Mouse (Mus musculus) heart, embryonic 10.5 days (tissue): ENCODE results near the gene Scgb1c1. TPM values are rescaled to one million over a fixed set of nuclear protein-coding genes. Genes with fewer than 3 reads are reported as not detected.
"Not testable (repeated sequence)": the region's sequence is repeated elsewhere in the genome, so short reads cannot be mapped to it uniquely, and the experiment has no call there.

ENCODE experiments used
- DNase-seq: peaks from one replicate; pipeline ENCODE4 v3.0.0-alpha.2; 2017; ENCODE audit warnings: low spot score
- H3K27ac ChIP-seq: fragments of 300-500 bp; sonication (generic); 2 replicates; pipeline ENCODE4 v1.5.1; 2016; ENCODE audit warnings: mild to moderate bottlenecking
- H3K27me3 ChIP-seq: fragments of 300-500 bp; sonication (generic); 2 replicates; pipeline ENCODE4 v1.6.1; 2016; ENCODE audit warnings: mild to moderate bottlenecking; ENCODE audit not compliant: poor library complexity, insufficient read depth, severe bottlenecking
- H3K36me3 ChIP-seq: fragments of 300-500 bp; sonication (generic); 2 replicates; pipeline ENCODE4 v1.6.1; 2016; ENCODE audit warnings: mild to moderate bottlenecking, moderate library complexity
- H3K4me1 ChIP-seq: fragments of 300-500 bp; sonication (generic); 2 replicates; pipeline ENCODE4 v1.6.1; 2016; ENCODE audit warnings: mild to moderate bottlenecking
- H3K4me3 ChIP-seq: fragments of 300-500 bp; sonication (generic); 2 replicates; pipeline ENCODE4 v1.5.1; 2016; ENCODE audit warnings: mild to moderate bottlenecking, moderate library complexity
- H3K9me3 ChIP-seq: fragments of 300-500 bp; sonication (generic); 2 replicates; pipeline ENCODE4 v1.6.1; 2016; ENCODE audit warnings: mild to moderate bottlenecking, moderate library complexity
- whole genome bisulfite sequencing: fragments of 180-500 bp; shearing (Covaris S2); methylation state at CpG from one replicate; pipeline ENCODE4 v1.1.7; 2016; 5-methylcytosine and 5-hydroxymethylcytosine counted together
- polyA plus RNA-seq: library from polyadenylated mRNA; unstranded; fragments of >200 nt; fragmentation: Nextera tagmentation; extraction: Ambion mirVana; gene quantifications from 2 replicates; pipeline ENCODE4 v1.2.1, GENCODE M21; 2016

The Scgb1c1 gene
- polyA plus RNA-seq, 1 experiment from 2014 or later: not detected

DNA sequence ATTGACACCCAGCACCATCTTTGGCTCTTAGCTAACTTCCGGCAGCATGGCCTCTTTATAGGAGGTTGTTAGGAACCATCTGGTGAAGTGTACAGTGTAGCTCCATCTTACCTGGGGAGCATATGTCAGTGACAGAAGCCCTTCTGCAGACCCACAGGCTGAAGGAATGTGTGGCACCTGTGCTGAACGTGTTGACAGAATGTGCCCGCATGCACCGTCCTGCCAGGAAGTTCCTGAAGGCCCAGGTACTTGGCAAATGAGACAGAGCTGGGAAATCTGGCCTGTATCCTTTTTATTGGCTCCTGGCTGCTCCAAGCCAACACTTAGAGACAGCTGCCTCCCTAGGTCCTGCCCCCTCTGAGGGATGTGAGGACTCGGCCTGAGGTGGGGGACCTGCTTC, 15.4 kb downstream of the Scgb1c1 start:
- H3K4me3 ChIP-seq: no peak overlapping the region
- no peaks in the 10 kb centered on the region for H3K27me3 ChIP-seq
- H3K9me3 ChIP-seq: no peaks in the 10 kb centered on the region
- peaks cover 21% of the 10 kb centered on the region for H3K4me1 ChIP-seq
- 86% methylated on average over 5 of the region's 5 CpGs for WGBS
- no peak overlapping the region for H3K27ac ChIP-seq
- DNase-seq: no peak
- H3K36me3 ChIP-seq: peaks cover 71% of the 10 kb centered on the region

DNA sequence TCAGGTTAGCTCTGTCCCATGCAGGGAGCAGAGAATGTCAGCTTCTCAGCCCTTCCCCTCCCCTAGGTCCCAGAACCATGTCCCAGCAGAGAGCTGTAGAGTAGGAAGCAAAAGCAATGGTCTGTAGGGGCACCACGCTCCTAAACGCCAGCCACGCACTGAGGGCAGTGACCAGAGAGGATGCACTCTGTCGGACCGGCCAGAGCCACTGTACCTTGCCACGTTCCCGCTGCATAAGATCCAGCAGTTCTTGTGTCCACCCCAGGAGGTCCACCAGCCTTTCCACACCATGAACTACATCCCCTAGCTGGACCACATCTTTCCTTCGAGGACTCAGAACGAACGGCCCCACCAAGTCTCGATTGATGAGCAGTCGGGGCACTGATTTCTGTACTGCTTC, 19.4 kb downstream of the Scgb1c1 start:
- Histone ChIP-seq H3K4me3 (no peak overlapping the region), H3K9me3 (no peaks in the 10 kb centered on the region), H3K36me3 (peaks cover 78% of the 10 kb centered on the region), H3K27me3 (no peaks in the 10 kb centered on the region), H3K4me1 (no peaks in the 10 kb centered on the region), H3K27ac (no peak overlapping the region)
- no peak for DNase-seq
- 86% methylated on average over 12 of the region's 12 CpGs for WGBS

DNA sequence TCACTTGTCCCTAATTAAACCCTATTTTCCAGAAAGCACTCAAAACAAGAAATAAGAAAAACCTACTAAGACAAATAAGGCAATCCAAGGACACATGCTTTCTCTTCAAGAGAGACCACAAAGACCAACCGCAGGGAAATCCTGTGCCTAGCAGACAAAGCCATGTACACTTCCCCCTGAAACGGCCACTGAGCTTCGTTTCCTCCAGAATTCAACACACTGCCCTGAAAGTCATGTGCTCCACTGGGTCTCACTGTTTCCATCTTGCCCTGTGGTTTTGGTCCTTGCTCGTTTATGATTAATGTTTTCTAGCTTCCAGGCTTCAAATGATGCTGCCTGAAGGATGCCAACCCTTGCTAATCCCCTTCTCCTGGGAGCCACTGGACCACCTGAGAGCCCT, 28.9 kb downstream of the Scgb1c1 start:
- DNase-seq: no peak
- H3K27ac ChIP-seq: no peak overlapping the region
- WGBS: 92% methylated on average over 4 of the region's 4 CpGs
- H3K27me3 ChIP-seq: no peaks in the 10 kb centered on the region
- no peak overlapping the region for H3K4me3 ChIP-seq
- H3K36me3 ChIP-seq: peaks cover 50% of the 10 kb centered on the region
- H3K4me1 ChIP-seq: no peaks in the 10 kb centered on the region
- H3K9me3 ChIP-seq: no peaks in the 10 kb centered on the region

DNA sequence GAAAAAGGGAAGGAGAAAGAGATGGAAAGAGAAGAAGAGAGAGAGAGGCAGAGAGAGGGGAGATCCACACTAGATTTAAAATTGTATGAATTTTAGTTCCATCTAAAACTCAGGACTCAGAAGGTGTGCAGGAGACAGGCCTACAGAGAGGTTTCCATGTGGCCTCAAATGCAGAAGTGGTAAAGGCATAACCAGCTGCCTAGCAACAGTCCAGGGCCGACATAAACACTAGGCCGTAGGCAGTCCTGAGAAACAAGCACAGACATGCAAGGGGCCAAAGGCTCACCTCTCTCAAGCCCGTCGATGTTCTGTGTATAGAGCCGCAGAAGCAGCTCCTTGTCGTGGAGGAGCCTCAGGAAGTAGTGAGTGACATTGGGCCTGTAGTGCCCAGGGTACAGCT, 32.0 kb downstream of the Scgb1c1 start:
- no peaks in the 10 kb centered on the region for H3K27me3 ChIP-seq
- 85% methylated on average over 6 of the region's 6 CpGs for WGBS
- no peak for DNase-seq
- H3K4me1 ChIP-seq: peaks cover 3% of the 10 kb centered on the region; the same call in 1 of the 2 replicates
- H3K27ac ChIP-seq: no peak overlapping the region
- H3K36me3 ChIP-seq: peaks cover 46% of the 10 kb centered on the region
- H3K9me3 ChIP-seq: no peaks in the 10 kb centered on the region
- H3K4me3 ChIP-seq: no peak overlapping the region

DNA sequence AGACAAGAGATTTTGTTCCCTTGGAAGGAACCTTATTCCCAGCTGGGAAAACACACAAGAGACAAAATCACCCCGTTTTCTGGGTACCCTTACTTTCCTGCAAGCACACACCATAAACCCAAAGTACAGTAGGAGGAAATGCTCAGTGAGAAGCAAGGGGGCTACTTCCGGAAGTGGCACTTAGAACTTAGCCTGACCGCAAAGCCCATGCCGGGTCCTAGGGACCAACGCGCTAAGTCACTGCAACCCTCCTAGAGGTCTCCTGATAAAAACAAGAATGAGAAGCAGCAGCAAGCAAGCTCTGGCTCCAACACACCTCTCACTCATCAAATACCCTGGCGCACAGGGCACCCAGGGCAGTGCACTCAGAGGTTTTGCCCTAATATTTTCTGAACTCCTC, 34.0 kb downstream of the Scgb1c1 start:
- no peak for DNase-seq
- peaks cover 45% of the 10 kb centered on the region for H3K36me3 ChIP-seq
- WGBS: 82% methylated on average over 7 of the region's 7 CpGs
- no peaks in the 10 kb centered on the region for H3K27me3 ChIP-seq
- H3K4me1 ChIP-seq: peaks cover 9% of the 10 kb centered on the region
- H3K27ac ChIP-seq: no peak overlapping the region
- no peaks in the 10 kb centered on the region for H3K9me3 ChIP-seq
- H3K4me3 ChIP-seq: no peak overlapping the region

DNA sequence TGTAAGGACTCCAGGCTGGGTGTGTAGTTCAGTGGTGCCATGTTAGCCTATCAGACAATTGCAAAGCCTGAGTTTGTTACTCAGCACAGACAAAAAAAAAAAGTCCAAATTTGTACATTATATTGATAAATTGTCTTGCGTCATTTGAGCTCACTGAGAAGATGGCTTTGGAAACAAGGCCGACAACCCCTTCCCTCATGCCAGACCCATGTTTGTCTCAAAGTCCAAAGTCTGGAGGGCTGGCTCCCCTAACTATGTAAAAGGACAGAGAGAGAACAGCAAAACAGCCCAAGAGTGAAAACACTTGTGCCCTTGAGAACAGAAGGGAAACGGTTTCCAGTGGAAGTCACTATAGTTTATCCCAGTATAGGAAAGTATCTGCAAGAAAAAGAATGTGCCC, 35.1 kb downstream of the Scgb1c1 start:
- Histone ChIP-seq H3K9me3 (no peaks in the 10 kb centered on the region), H3K36me3 (peaks cover 35% of the 10 kb centered on the region), H3K4me1 (peaks cover 9% of the 10 kb centered on the region), H3K4me3 (0 out of 2 replicates have a peak overlapping the region, but pooled peaks have one; percentile 98), H3K27me3 (no peaks in the 10 kb centered on the region), H3K27ac (no peak overlapping the region)
- 87% methylated on average over 3 of the region's 3 CpGs for WGBS
- no peak for DNase-seq

DNA sequence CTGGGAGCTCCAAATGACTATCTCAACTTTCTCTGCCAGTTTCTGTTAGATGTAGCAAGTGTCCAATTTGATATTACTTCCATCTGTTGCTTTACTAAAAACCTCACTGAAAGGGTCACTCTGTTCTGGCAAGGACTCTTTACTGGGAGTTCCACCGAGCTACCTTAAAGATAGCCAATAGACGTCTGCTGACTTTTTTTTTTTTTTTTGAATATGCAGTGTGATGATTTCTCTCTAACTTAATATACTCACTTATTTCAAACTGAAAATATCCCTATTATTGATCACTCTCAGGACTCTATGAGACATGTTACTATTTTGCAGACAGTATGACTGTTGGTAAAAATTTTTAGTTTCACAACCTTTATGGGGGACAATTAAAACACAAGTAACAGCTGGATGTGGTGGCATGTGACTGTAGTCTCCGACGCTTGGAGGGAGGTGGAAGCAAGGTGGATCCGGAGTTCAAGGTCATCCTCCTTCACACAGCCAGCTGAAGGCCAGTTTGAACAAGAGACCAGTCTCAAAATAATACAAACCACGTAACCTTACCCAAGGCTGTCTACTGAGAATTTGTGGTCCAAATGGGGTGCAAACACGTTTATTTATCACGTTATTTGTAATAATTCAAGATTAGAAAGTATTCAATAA, 35.6 kb downstream of the Scgb1c1 start:
- Histone ChIP-seq H3K27me3 (no peaks in the 10 kb centered on the region), H3K36me3 (peaks cover 31% of the 10 kb centered on the region), H3K27ac (peak overlapping the region; percentile 92), H3K4me1 (peaks cover 9% of the 10 kb centered on the region), H3K9me3 (no peaks in the 10 kb centered on the region), H3K4me3 (peak overlapping the region; percentile 98)
- WGBS: 17% methylated on average over 8 of the region's 8 CpGs
- no peak for DNase-seq

DNA sequence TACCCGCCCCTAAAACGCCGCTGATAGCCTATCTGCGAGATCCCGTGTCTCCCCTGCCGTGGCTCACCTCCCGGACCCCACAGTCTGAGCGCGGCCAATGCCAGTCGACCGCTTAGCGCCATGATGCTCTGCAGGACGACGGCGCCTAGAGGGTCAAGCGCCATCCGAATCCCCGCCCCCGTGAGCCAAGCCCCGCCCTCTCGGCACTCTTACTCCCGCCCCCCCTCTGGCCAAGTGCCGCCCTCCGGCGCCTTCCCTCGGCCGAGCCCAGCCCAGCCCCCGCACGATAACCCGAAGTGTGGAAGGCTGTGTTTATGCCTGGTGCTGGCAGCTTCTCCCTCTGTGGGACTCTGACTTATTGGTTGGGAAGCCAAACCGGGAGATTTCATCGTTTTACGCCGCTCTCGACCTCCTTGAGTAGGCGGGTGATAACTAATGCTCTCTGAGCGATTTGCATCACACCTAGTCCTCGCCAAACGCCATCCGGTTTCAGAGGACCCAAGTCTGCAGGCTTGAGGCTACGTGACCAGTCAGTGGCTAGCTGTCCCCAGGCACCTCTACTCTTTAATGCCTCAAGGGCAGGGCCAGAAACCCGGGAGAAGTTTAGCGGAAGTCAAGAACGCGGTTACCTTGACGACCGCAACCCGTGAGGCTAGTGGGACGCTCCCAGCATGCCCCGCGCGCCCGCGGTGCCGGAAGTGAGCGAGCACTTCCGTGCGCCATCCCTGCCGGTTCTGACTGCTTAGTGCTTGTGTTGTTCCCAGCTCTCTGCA, 36.5 kb downstream of the Scgb1c1 start, which contains the start of the genes Psmd13 and Sirt3:
Gene Psmd13 (plus strand): TSS at position 273 of the 773 bp plus-strand sequence.
Gene Sirt3 (minus strand): TSS at position 614 of the 773 bp plus-strand sequence.
- H3K9me3 ChIP-seq: no peaks in the 10 kb centered on the region
- peaks cover 9% of the 10 kb centered on the region for H3K4me1 ChIP-seq
- peaks cover 31% of the 10 kb centered on the region for H3K36me3 ChIP-seq
- WGBS: under 1% methylated on average over 59 of the region's 59 CpGs
- peak; percentile 97 for DNase-seq
- H3K27ac ChIP-seq: peak within 1 kb of the TSS; percentile 92
- peak within 1 kb of the TSS; percentile 98 for H3K4me3 ChIP-seq
- no peaks in the 10 kb centered on the region for H3K27me3 ChIP-seq

DNA sequence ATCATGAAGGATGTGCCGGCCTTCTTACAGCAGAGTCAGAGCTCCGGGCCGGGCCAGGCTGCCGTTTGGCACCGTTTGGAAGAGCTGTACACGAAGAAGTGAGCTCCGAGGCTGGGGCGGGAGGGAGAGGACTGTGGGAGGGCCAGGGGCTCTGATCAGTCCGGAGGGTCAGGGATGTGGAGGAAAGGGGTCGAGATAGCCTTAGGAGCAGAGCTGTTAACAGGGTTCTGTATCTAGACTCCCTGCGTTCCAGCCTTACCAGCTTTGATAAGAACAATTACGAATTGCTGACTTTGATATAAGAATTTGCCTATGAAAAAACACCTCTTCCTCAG, 37.1 kb downstream of the Scgb1c1 start:
- WGBS: under 1% methylated on average over 12 of the region's 12 CpGs
- Histone ChIP-seq H3K4me1 (peaks cover 9% of the 10 kb centered on the region), H3K27me3 (no peaks in the 10 kb centered on the region), H3K36me3 (peaks cover 31% of the 10 kb centered on the region), H3K9me3 (no peaks in the 10 kb centered on the region), H3K27ac (peak overlapping the region; percentile 92), H3K4me3 (peak overlapping the region; percentile 98)
- DNase-seq: no peak

DNA sequence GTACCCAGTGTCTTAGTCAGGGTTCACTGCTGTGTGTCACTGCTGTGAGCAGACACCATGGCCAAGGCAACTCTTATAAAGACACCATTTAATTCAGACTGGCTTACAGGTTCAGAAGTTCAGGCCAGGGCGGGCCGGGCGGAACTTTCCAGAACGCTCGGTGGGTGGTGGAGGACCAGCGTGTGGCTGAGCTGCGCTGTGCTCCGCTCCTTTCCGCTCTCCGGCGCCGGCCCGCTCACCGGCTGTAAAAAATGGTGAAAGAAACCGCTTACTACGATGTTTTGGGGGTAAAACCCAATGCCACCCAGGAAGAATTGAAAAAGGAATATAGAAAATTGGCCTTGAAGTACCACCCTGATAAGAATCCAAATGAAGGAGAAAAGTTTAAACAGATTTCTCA, 45.3 kb downstream of the Scgb1c1 start:
- H3K4me3 ChIP-seq, H3K4me1 ChIP-seq, H3K27ac ChIP-seq, DNase-seq, H3K27me3 ChIP-seq, H3K9me3 ChIP-seq: not testable (repeated sequence)
- 95% methylated on average over 16 of the region's 16 CpGs for WGBS
- H3K36me3 ChIP-seq: peaks cover 79% of the 10 kb centered on the region

DNA sequence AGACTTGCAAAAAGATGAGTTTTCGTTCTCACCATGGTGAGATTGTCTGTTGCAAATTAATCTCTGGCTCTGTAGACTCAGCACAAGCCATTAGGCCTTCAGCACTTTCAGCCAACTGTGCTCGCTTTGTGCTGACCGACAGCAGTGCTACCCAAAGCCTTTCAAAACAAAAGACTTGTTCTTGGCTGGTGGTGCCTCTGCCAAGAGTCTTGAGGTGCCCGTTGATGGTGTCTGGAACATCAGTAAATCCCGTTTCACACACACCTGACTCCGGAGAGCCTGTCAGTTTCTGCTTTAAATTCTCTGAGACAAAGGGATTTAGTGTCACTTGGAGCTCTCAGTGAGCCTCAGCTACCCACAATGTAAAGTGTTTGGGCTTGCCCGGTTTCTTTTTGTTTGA, 48.7 kb downstream of the Scgb1c1 start:
- H3K27me3 ChIP-seq: no peaks in the 10 kb centered on the region
- H3K9me3 ChIP-seq: no peaks in the 10 kb centered on the region
- peaks cover 83% of the 10 kb centered on the region for H3K36me3 ChIP-seq
- no peak overlapping the region for H3K27ac ChIP-seq
- no peak overlapping the region for H3K4me3 ChIP-seq
- no peak for DNase-seq
- WGBS: 94% methylated on average over 7 of the region's 7 CpGs
- H3K4me1 ChIP-seq: no peaks in the 10 kb centered on the region

DNA sequence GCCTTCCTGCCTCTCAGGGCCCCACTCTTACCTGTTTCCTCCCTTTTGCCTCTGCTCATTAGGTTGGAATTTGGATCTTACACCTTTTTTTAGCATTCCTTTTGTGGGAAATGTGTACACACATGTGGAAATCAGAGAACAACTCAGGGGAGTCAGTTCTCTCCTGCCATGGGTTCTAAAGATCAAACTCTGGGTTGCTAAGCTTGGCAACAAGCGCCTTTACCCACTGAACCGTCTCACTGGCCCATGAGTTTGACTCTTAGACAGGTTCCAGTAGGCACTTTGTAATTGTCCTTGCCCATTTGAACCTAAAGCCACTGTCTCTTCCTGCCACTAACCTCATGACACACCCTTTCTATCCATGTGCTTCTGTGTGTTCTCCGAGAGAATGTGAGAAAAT, 49.3 kb downstream of the Scgb1c1 start:
- WGBS: 92% methylated on average over 3 of the region's 3 CpGs
- no peak for DNase-seq
- peaks cover 80% of the 10 kb centered on the region for H3K36me3 ChIP-seq
- no peak overlapping the region for H3K4me3 ChIP-seq
- H3K9me3 ChIP-seq: no peaks in the 10 kb centered on the region
- no peak overlapping the region for H3K27ac ChIP-seq
- H3K27me3 ChIP-seq: no peaks in the 10 kb centered on the region
- 0 out of 2 replicates have a peak, but pooled peaks cover 3% of the 10 kb centered on the region for H3K4me1 ChIP-seq
